Mouse (Mus musculus) MEL (cell line): ENCODE results near the gene Kcnd2. TPM values are rescaled to one million over a fixed set of nuclear protein-coding genes. Genes with fewer than 3 reads are reported as not detected.

Experiments
- DNase-seq: peaks from one replicate; pipeline ENCODE4 v3.0.0; 2011; ENCODE audit warnings: low read depth, low spot score
- H3K27ac ChIP-seq: 2 replicates; pipeline ENCODE4 v1.5.1; 2012; ENCODE audit warnings: low read depth, mild to moderate bottlenecking, control low read depth, low read length, moderate library complexity; ENCODE audit not compliant: control insufficient read depth
- H3K27me3 ChIP-seq, 2 experiments: fragments of 150-350 bp in 1 of 2; sonication (generic) in 1 of 2; 2 replicates each; pipeline ENCODE4 v1.6.1; 2012; ENCODE audit warnings: low read length in 2 of 2, mild to moderate bottlenecking in 2 of 2, improper control_type of control experiment in 1 of 2, moderate library complexity in 1 of 2; ENCODE audit not compliant: insufficient read depth in 2 of 2, control insufficient read depth in 1 of 2
- H3K36me3 ChIP-seq, 2 experiments: 2 replicates each; pipeline ENCODE4 v1.6.1; 2012 to 2014; ENCODE audit warnings: low read length in 2 of 2, improper control_type of control experiment in 1 of 2, inconsistent platforms in 1 of 2, mild to moderate bottlenecking in 1 of 2; ENCODE audit not compliant: insufficient read depth in 2 of 2, control insufficient read depth in 1 of 2
- H3K4me1 ChIP-seq, 2 experiments: fragments of 150-350 bp in 1 of 2; sonication (generic) in 1 of 2; 2 replicates each; pipeline ENCODE4 v1.6.1; 2012; ENCODE audit warnings: low read length in 2 of 2, improper control_type of control experiment in 1 of 2, mild to moderate bottlenecking in 1 of 2; ENCODE audit not compliant: insufficient read depth in 2 of 2, control insufficient read depth in 1 of 2
- H3K4me3 ChIP-seq, 2 experiments: fragments of 150-350 bp in 1 of 2; sonication (generic) in 1 of 2; 2 replicates each; pipeline ENCODE4 v1.5.1; 2012; ENCODE audit warnings: low read depth in 2 of 2, low read length in 2 of 2, mild to moderate bottlenecking in 2 of 2, moderate library complexity in 2 of 2, control low read depth in 1 of 2, improper control_type of control experiment in 1 of 2; ENCODE audit not compliant: control insufficient read depth in 1 of 2, insufficient read depth in 1 of 2
- H3K79me2 ChIP-seq: 2 replicates; pipeline ENCODE4 v1.6.1; 2012; ENCODE audit warnings: mild to moderate bottlenecking, low read length, moderate library complexity; ENCODE audit not compliant: control insufficient read depth, poor library complexity, insufficient read depth
- H3K9ac ChIP-seq: 2 replicates; pipeline ENCODE4 v1.6.1; 2012; ENCODE audit warnings: low read depth, mild to moderate bottlenecking, control low read depth, low read length, moderate library complexity; ENCODE audit not compliant: control insufficient read depth, poor library complexity, severe bottlenecking
- H3K9me3 ChIP-seq: fragments of 150-350 bp; sonication (generic); replicated peaks from 2 replicates; pipeline ENCODE4 v1.6.1; 2012; ENCODE audit warnings: mild to moderate bottlenecking, low read length, improper control_type of control experiment, moderate library complexity; ENCODE audit not compliant: insufficient read depth
- CHD2 ChIP-seq: IDR thresholded peaks from 2 replicates; pipeline ENCODE4 v1.6.1; 2011; ENCODE audit warnings: low read length, improper control_type of control experiment
- CTCF ChIP-seq, 3 experiments: IDR thresholded peaks in 2 of 3; conservative IDR thresholded peaks in 1 of 3; 2 replicates each; pipeline ENCODE4 v1.5.1; 2011 to 2012; ENCODE audit warnings: low read length in 3 of 3, low read depth in 2 of 3, mild to moderate bottlenecking in 2 of 3, improper control_type of control experiment in 1 of 3, inconsistent platforms in 1 of 3, mixed read lengths in 1 of 3, moderate library complexity in 1 of 3; ENCODE audit not compliant: control insufficient read depth in 1 of 3, insufficient read depth in 1 of 3, poor library complexity in 1 of 3, severe bottlenecking in 1 of 3
- E2F4 ChIP-seq: IDR thresholded peaks from 2 replicates; pipeline ENCODE4 v1.6.1; 2011; ENCODE audit warnings: low read depth, low read length, improper control_type of control experiment, borderline replicate concordance
- GATA1 ChIP-seq: IDR thresholded peaks from 2 replicates; pipeline ENCODE4 v1.6.1; 2011; ENCODE audit warnings: low read depth, low read length, improper control_type of control experiment
- JUND ChIP-seq: IDR thresholded peaks from 2 replicates; pipeline ENCODE4 v1.6.1; 2011; ENCODE audit warnings: low read depth, mild to moderate bottlenecking, improper control_type of control experiment, low read length
- MAFK ChIP-seq: IDR thresholded peaks from 2 replicates; pipeline ENCODE4 v1.6.1; 2011; ENCODE audit warnings: low read depth, mild to moderate bottlenecking, low read length, improper control_type of control experiment, borderline replicate concordance
- MAX ChIP-seq: IDR thresholded peaks from 2 replicates; pipeline ENCODE4 v1.6.1; 2011; ENCODE audit warnings: low read length, improper control_type of control experiment
- MAZ ChIP-seq: IDR thresholded peaks from 2 replicates; pipeline ENCODE4 v1.6.1; 2012; ENCODE audit warnings: low read depth, mild to moderate bottlenecking, inconsistent platforms, low read length, improper control_type of control experiment
- MXI1 ChIP-seq: IDR thresholded peaks from 2 replicates; pipeline ENCODE4 v1.6.1; 2011; ENCODE audit warnings: mild to moderate bottlenecking, low read depth, low read length, improper control_type of control experiment
- NELFE ChIP-seq: IDR thresholded peaks from 2 replicates; pipeline ENCODE4 v1.6.1; 2011; ENCODE audit warnings: low read depth, low read length, improper control_type of control experiment
- POLR2AphosphoS2 ChIP-seq: IDR thresholded peaks from 2 replicates; pipeline ENCODE4 v1.6.1; 2011; ENCODE audit warnings: low read length, improper control_type of control experiment
- POLR2AphosphoS5 ChIP-seq: IDR thresholded peaks from 2 replicates; pipeline ENCODE4 v1.6.1; 2012; ENCODE audit warnings: low read depth, borderline replicate concordance, mild to moderate bottlenecking, inconsistent platforms, low read length, moderate library complexity, mixed read lengths
- RCOR1 ChIP-seq: IDR thresholded peaks from 2 replicates; pipeline ENCODE4 v1.6.1; 2012; ENCODE audit warnings: low read depth, mild to moderate bottlenecking, inconsistent platforms, low read length, improper control_type of control experiment
- SIN3A ChIP-seq: IDR thresholded peaks from 2 replicates; pipeline ENCODE4 v1.6.1; 2012; ENCODE audit warnings: low read length, improper control_type of control experiment, inconsistent platforms
- UBTF ChIP-seq: IDR thresholded peaks from 2 replicates; pipeline ENCODE4 v1.6.1; 2012; ENCODE audit warnings: low read depth, mild to moderate bottlenecking, inconsistent platforms, low read length, improper control_type of control experiment, moderate library complexity, borderline replicate concordance; ENCODE audit not compliant: insufficient read depth
- USF1 ChIP-seq: IDR thresholded peaks from 2 replicates; pipeline ENCODE4 v1.6.1; 2014; ENCODE audit warnings: low read depth, mild to moderate bottlenecking, inconsistent platforms, low read length, improper control_type of control experiment, moderate library complexity
- ZKSCAN1 ChIP-seq: IDR thresholded peaks from 2 replicates; pipeline ENCODE4 v1.6.1; 2012; ENCODE audit warnings: low read depth, mild to moderate bottlenecking, inconsistent platforms, low read length, improper control_type of control experiment, moderate library complexity
- ZMIZ1 ChIP-seq: IDR thresholded peaks from 2 replicates; pipeline ENCODE4 v1.6.1; 2012; ENCODE audit warnings: low read depth, mild to moderate bottlenecking, inconsistent platforms, low read length, improper control_type of control experiment, moderate library complexity
- polyA plus RNA-seq, 2 experiments: library from polyadenylated mRNA; stranded (reverse) in 1 of 2; unstranded in 1 of 2; fragments of >175 nt in 1 of 2; fragments of >200 nt in 1 of 2; gene quantifications; 2 replicates each; pipeline versions ENCODE4 v1.2.1 to v1.2.4; 2012; ENCODE audit warnings: low replicate concordance in 2 of 2, low read depth in 1 of 2; ENCODE audit not compliant: insufficient read length in 2 of 2, insufficient read depth in 1 of 2, missing spikeins in 1 of 2
- total RNA-seq: library from RNA; depleted of rRNA; stranded (reverse); fragments of 300-350 nt; gene quantifications from 2 replicates; pipeline ENCODE4 v1.2.3, GENCODE M21; 2012

Kcnd2 gene
- total and polyA plus RNA-seq, 3 experiments: not detected

- H3K36me3 ChIP-seq: no peaks in the 10 kb centered on the region
- TF ChIP-seq POLR2AphosphoS2 (no peak), NELFE (no peak), MAX (no peak)
- no peak for DNase-seq
- H3K4me3 ChIP-seq: no peak overlapping the region
- no peaks in the 10 kb centered on the region for H3K9me3 ChIP-seq
- H3K27me3 ChIP-seq: no peaks in the 10 kb centered on the region
- no peaks in the 10 kb centered on the region for H3K79me2 ChIP-seq
- no peak overlapping the region for H3K27ac ChIP-seq
- H3K4me1 ChIP-seq: no peaks in the 10 kb centered on the region
- H3K9ac ChIP-seq: no peak overlapping the region
These were observed 374.9 kb downstream of the Kcnd2 start for GRCm38 (mm10) chr6:21590156-21590555.

DNA sequence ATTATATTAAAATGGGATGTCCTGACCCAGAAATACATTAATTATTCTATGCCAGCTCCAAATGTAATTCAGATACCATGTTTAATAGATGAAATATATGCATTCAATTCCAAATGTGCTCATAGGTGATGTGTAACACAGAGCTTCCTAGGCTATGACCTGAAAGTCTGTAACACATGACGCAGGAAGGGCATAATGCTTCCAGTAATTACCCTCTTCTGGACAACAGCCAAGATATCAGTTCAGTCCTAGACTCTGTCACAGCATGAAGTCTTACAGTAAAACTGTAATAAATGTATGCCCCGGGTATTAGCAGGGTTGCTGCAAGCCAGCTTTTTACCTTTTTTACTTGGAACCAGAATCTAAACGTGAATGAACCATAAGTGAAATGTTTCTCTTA is 382.1 kb downstream of the Kcnd2 start:
- Histone ChIP-seq H3K36me3 (no peaks in the 10 kb centered on the region), H3K4me3 (no peak overlapping the region), H3K27me3 (no peaks in the 10 kb centered on the region), H3K79me2 (no peaks in the 10 kb centered on the region), H3K4me1 (no peaks in the 10 kb centered on the region), H3K9ac (no peak overlapping the region), H3K27ac (no peak overlapping the region), H3K9me3 (no peaks in the 10 kb centered on the region)
- TF ChIP-seq CHD2 (no peak), CTCF (IDR thresholded peaks at IDR 0.05 in 2 of 3, conservative IDR thresholded peaks at IDR 0.05 in 1 of 3; ENCODE audit: control insufficient read depth in 1 of 3, insufficient read depth in 1 of 3, low read depth in 2 of 3, low read length in 3 of 3, poor library complexity in 1 of 3, severe bottlenecking in 1 of 3) (no peak), MAFK (no peak), SIN3A (no peak), MXI1 (no peak), RCOR1 (no peak), NELFE (no peak), POLR2AphosphoS5 (no peak), MAZ (no peak), E2F4 (no peak), JUND (no peak), UBTF (no peak), ZKSCAN1 (no peak), USF1 (no peak), GATA1 (no peak), ZMIZ1 (no peak)
- DNase-seq: no peak
